Mouse (Mus musculus): ENCODE results near the gene Mmp17.

Gene Mmp17

DNA sequence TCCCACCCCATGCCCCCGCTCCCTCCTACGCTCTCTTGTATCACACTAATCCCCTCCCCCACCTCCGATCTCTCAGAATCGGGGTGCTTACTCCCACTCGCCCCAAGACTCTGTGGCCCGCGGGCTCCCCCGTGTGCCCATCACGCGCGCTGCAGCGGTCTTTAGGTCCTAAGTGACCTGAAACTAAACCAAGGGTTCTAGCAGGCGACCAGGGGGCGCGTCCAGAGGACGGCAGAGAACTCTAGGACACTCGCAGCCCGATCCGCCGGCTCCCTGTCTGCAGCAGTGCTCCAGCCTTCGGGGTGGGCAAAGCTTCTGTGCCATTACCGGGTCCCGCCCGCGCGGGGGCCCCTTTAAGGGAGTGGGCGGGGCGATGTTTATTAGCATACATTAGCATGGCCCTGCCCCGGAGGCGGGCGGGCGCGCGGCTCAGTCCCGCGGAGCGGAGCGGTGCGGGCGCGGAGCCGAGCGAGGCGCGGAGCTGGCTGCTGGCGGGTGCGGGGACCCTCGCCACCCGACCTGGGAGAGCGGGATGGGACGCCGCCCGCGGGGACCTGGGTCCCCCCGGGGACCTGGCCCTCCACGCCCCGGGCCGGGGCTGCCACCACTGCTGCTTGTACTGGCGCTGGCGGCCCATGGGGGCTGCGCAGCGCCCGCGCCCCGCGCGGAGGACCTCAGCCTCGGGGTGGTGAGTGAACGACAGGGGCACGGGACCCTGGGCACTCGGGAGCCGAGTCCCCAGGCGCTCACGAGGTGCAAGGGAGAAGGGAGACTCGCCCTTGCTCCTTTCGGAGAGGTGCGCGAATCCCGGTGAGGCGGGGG, at the start of gene Mmp17:
Gene Mmp17 (plus strand): TSS at position 409 of the 822 bp plus-strand sequence.
- DNase-seq (ENCODE audit: low spot score): peak; percentile 64

DNA sequence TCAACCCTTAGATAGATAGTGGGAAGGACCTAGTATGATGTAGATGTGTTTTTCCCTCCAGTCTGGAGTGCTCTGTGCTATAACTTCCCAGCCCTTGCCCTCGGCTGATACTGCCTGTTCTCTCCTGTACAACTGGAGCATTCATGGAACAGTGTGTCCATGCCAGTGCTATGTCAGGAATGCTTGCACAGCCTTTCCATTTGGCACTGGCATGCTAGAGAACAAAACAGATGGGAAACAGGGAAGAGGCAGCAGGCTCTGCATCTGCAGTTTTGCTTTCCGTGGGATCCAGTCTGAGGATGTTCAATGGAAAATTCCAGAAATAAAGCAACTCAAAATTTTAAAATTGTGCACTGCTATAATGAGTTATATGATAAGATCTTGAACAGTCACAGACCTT, 49.5 kb upstream of the Mmp17 start:
- DNase-seq (ENCODE audit: low spot score): no peak

DNA sequence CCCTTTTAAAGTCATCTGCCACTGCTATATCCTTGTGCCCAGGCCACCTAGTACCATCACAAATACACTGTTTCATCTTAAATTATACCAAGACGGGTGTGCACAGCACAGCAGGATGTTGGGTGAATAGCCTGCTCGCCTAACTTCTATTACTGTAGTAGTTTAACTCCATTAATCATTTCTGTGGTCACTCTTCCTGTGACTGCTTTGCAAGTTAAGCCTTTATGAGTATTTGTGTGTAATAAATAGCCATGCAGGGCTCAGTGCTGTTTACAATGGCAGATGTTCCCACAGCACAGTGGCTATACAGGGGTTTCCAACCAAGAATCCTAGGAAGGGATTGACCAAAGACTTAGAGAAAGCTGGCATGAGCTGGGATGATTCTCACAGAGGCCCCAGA, 48.9 kb upstream of the Mmp17 start:
- DNase-seq (ENCODE audit: low spot score): no peak

GRCm38 (mm10) chr5:129535431-129535830, 48.5 kb upstream of the Mmp17 start:
- no peak for DNase-seq (ENCODE audit: low spot score)

- no peak for DNase-seq (ENCODE audit: low spot score)
Measured at GRCm38 (mm10) chr5:129538826-129539225, 45.1 kb upstream of the Mmp17 start.

DNA sequence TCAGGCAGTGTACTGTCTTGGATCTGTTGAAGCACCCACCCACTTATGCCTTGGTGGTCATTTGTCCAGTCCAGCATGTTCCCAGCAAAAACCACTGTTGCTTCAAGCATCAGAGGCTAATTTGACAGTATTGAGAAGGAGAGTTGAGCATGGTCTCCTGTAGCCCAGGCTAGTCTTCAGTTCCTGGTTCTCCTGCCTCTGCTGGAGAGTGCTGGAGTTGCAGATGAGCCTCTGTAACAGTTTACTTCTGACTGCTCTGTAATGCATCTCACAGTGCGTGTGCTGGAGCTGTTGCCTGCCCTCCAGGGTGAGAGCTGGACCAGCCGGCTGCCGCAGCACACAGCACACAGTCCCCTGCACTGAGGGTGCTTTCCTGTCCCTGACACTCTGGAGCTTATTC, 41.7 kb upstream of the Mmp17 start:
- DNase-seq (ENCODE audit: low spot score): no peak

- no peak for DNase-seq (ENCODE audit: low spot score)
Measured at GRCm38 (mm10) chr5:129545787-129546186, 38.2 kb upstream of the Mmp17 start.

GRCm38 (mm10) chr5:129549716-129550115, 34.3 kb upstream of the Mmp17 start:
- DNase-seq (ENCODE audit: low spot score): no peak

GRCm38 (mm10) chr5:129550790-129551189, 33.2 kb upstream of the Mmp17 start:
- no peak for DNase-seq (ENCODE audit: low spot score)

GRCm38 (mm10) chr5:129551991-129552390, 32.0 kb upstream of the Mmp17 start:
- DNase-seq (ENCODE audit: low spot score): no peak

GRCm38 (mm10) chr5:129553642-129554041, 30.3 kb upstream of the Mmp17 start:
- no peak for DNase-seq (ENCODE audit: low spot score)

- DNase-seq (ENCODE audit: low spot score): no peak
Measured at GRCm38 (mm10) chr5:129558591-129558990, 25.4 kb upstream of the Mmp17 start.

GRCm38 (mm10) chr5:129559283-129559682, 24.7 kb upstream of the Mmp17 start:
- no peak for DNase-seq (ENCODE audit: low spot score)

DNA sequence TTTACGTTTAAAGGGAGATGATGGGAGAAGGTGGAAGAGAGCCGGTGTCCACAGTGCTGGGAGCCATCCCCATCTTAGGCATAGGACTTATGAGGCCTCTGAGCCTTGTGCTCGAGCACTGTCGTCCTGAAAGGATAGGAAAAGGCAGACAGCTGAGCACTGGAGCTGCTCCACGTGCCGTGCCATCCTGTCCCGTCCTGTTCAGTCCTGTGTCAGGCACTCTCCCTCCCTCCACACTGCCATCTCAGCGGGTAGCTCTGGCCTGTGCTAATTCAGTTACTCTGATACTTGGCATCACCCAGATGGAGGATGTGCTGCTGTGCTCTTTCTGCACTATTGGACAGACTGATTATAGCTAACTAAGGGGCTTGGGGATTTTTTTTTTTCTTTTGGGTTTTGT, 21.6 kb upstream of the Mmp17 start:
- no peak for DNase-seq (ENCODE audit: low spot score)

- DNase-seq (ENCODE audit: low spot score): no peak
Measured at GRCm38 (mm10) chr5:129568596-129568995, 15.4 kb upstream of the Mmp17 start.

DNA sequence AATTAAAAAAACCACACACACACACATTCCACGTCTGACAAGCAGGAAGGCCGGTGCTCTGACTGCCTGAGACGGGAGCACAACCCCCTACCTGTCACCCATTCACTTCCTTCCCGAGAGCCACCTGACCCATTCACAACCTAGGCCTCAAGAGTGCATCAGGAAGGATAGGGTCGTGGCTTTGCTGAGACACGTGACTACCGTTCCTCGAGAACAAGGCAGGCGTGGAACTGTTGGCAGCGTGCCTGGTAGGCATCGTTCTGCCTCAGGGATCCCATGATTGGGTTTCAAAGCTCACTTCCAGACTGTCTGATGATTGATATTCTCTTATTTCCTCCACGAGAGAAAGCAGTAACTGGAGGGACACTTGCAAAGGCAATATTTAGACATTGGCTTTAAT, 5.8 kb upstream of the Mmp17 start:
- DNase-seq (ENCODE audit: low spot score): no peak

- DNase-seq (ENCODE audit: low spot score): no peak
Measured at GRCm38 (mm10) chr5:129580046-129580445, 3.9 kb upstream of the Mmp17 start.

GRCm38 (mm10) chr5:129580572-129580971, 3.4 kb upstream of the Mmp17 start:
- no peak for DNase-seq (ENCODE audit: low spot score)

GRCm38 (mm10) chr5:129581015-129581414, 3.0 kb upstream of the Mmp17 start:
- no peak for DNase-seq (ENCODE audit: low spot score)

DNA sequence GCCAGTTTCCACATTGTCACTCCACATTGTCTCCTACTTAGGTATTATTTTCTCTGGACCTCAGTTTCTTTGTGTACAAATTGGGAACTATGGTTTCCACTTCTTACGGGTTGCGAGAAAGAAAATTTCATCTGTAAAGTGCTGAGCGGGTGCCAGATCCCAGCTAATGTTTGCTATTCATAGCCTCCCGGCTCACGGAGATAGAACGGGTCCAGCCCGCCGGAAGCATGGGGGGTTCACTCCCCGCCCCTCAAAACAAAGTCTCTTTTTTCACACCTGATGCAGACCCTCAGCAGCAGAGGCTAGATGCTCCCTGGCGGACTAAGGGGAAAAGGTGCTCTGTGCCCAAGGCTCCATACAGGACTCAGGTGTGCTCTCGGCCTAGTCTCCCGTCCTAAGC, 638 bp upstream of the Mmp17 start:
- no peak for DNase-seq (ENCODE audit: low spot score)

DNA sequence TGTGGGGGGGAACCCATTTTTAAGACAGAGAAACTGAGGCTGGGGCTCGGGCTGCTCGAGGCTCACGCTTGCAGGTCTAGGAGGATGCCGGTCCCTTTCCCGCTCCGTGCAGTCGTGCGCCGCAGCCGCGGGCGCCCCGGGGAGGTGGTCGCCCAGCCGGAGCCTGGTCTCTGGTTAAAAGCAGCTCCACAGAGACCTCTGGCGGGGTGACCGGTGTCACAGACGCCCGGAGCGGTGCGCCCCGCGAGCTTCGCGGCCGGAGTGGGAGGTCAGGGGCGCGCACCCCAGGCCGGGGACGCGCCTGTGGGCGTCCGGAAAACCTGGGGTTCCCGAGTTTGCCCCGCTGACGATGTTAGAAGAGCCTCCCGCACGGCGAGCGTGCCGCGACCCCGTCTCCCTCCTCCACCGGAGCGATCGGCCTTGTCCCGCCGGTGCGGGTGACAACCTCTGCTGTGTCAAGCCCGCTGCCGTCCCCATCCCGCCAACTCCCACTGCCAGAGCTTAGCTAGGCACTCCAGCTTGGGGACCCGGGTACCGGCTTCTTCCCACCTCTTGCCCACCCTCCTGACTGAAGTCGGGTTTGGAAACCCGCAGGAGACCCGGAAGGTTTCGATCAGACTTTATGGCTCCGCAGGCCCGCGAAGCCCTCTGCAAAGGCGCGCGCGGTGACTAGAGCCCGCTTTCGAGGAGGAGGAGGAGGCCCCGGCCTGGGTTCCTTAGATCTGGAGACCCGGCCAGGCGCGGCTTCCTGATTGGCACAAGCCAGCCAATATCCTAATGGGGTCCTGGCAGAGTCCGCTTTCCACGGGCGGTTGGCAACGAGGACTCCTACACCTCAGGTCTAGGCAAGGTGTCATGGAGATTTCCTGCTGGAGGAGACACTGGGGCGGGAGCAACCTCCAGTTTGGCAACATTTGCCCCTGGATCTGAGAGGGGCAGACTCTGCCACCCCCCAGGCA, 893 bp downstream of the Mmp17 start:
- DNase-seq (ENCODE audit: low spot score): no peak

- DNase-seq (ENCODE audit: low spot score): peak; percentile 36
Measured at GRCm38 (mm10) chr5:129586016-129586415, 2.0 kb downstream of the Mmp17 start.

DNA sequence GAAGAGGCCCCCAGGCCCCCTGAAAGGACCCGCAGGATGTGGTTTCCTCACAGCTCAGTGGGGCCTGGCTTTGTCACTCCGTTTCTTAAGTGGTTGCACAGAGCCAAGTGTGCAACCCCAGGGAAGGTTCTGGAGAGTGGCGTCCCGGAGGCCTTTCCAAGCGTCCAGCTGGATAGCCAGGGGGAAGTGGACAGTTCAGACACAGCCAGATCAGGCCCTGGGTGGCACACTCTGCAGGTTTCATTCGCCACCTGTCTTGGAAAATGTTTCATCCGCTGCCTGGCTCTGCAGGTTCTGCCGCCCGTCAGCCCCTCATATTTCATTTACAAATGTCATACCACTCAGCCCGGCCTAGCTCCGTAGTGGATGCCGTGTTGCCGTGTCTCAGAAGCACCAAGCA, 2.5 kb downstream of the Mmp17 start:
- DNase-seq (ENCODE audit: low spot score): no peak
